In genomic region chr12:30039565-30039964, GRCm38 (mm10) we compare ENCODE assay signal across 8 mouse cellular contexts.
DNase-seq lines count a peak whose midpoint lies in the region; ATAC-seq and TF ChIP-seq lines count a peak whose summit lies in the region.

No protein-coding gene starts in this region.

- no peak overlapping the region for H3K4me2 ChIP-seq in kidney, embryonic 14.5 days (replicated peaks; ENCODE audit: low read depth, low read length)
- no peak overlapping the region for H3K4me2 ChIP-seq in forebrain, embryonic 14.5 days (ENCODE audit: low read length)
- H3K4me2 ChIP-seq in lung, embryonic 14.5 days, result no peak overlapping the region

- no peaks in the 10 kb centered on the region for H3K4me1 ChIP-seq in kidney, embryonic 14.5 days (ENCODE audit: control insufficient read depth, insufficient read depth, low read length)
- H3K4me1 ChIP-seq in forebrain, embryonic 14.5 days (ENCODE audit: control insufficient read depth, insufficient read depth, low read length), result peaks cover 5% of the 10 kb centered on the region; the same call in 1 of the 2 replicates
- H3K4me1 ChIP-seq in lung, embryonic 14.5 days (ENCODE audit: insufficient read depth), result 0 out of 2 replicates have a peak, but pooled peaks cover 5% of the 10 kb centered on the region

- peak; percentile 76 for TF ChIP-seq CTCF in lung, embryonic 14.5 days (IDR thresholded peaks at IDR 0.05; ENCODE audit: low read depth)

- 42% methylated on average over 4 of the region's 4 CpGs for WGBS in kidney, embryonic 14.5 days
- WGBS in forebrain, embryonic 14.5 days, result 51% methylated on average over 4 of the region's 4 CpGs
- WGBS in lung, embryonic 14.5 days, result 36% methylated on average over 4 of the region's 4 CpGs

- peak; percentile 33 for DNase-seq in kidney, adult 11 months
- DNase-seq in adrenal gland, postnatal 10 days, result peak; percentile 68
- peak; percentile 67 for DNase-seq in forebrain, embryonic 14.5 days (ENCODE audit: low spot score)
- peak; percentile 54 for DNase-seq in kidney, adult 18-20 months
- DNase-seq in lung, embryonic 14.5 days, result peak; percentile 76
- peak; percentile 69 to 76 for DNase-seq in right cerebral cortex, postnatal 10 days (ENCODE audit: low spot score in 2 of 2)
- DNase-seq in spleen, adult 18-20 months, result no peak

- no peaks in the 10 kb centered on the region for H3K36me3 ChIP-seq in kidney, embryonic 14.5 days (ENCODE audit: control insufficient read depth, insufficient read depth, low read length)
- no peaks in the 10 kb centered on the region for H3K36me3 ChIP-seq in forebrain, embryonic 14.5 days (ENCODE audit: control insufficient read depth, insufficient read depth, low read length)
- H3K36me3 ChIP-seq in lung, embryonic 14.5 days (ENCODE audit: insufficient read depth), result no peaks in the 10 kb centered on the region

- no peak for ATAC-seq in kidney, embryonic 14.5 days (ENCODE audit: low FRiP score, low TSS enrichment)
- ATAC-seq in forebrain, embryonic 14.5 days, result peak; percentile 61
- ATAC-seq in lung, embryonic 14.5 days (ENCODE audit: insufficient read depth), result no peak; the same call in 1 of the 2 replicates

- no peak overlapping the region for H3K4me3 ChIP-seq in kidney, embryonic 14.5 days (ENCODE audit: low read length)
- no peak overlapping the region for H3K4me3 ChIP-seq in forebrain, embryonic 14.5 days (ENCODE audit: low read depth, low read length)
- H3K4me3 ChIP-seq in lung, embryonic 14.5 days (ENCODE audit: low read depth, low read length), result no peak overlapping the region

- H3K27me3 ChIP-seq in kidney, embryonic 14.5 days (ENCODE audit: control insufficient read depth, insufficient read depth, low read length), result no peaks in the 10 kb centered on the region
- H3K27me3 ChIP-seq in forebrain, embryonic 14.5 days (replicated peaks; ENCODE audit: control insufficient read depth, insufficient read depth, low read length), result no peaks in the 10 kb centered on the region
- no peaks in the 10 kb centered on the region for H3K27me3 ChIP-seq in lung, embryonic 14.5 days (ENCODE audit: insufficient read depth, low read length)

- H3K9me3 ChIP-seq in kidney, embryonic 14.5 days (ENCODE audit: control insufficient read depth, low read length), result no peaks in the 10 kb centered on the region
- H3K9me3 ChIP-seq in forebrain, embryonic 14.5 days (replicated peaks; ENCODE audit: control insufficient read depth, low read length), result no peaks in the 10 kb centered on the region
- H3K9me3 ChIP-seq in lung, embryonic 14.5 days (ENCODE audit: low read depth, low read length), result no peaks in the 10 kb centered on the region

- no peak overlapping the region for H3K9ac ChIP-seq in kidney, embryonic 14.5 days (ENCODE audit: low read depth, low read length)
- no peak overlapping the region for H3K9ac ChIP-seq in forebrain, embryonic 14.5 days (ENCODE audit: low read length)
- no peak overlapping the region for H3K9ac ChIP-seq in lung, embryonic 14.5 days

- no peak overlapping the region for H3K27ac ChIP-seq in kidney, embryonic 14.5 days (ENCODE audit: low read depth, low read length)
- no peak overlapping the region for H3K27ac ChIP-seq in forebrain, embryonic 14.5 days (ENCODE audit: low read depth, low read length)
- peak overlapping the region; percentile 42; the same call in 1 of the 2 replicates for H3K27ac ChIP-seq in lung, embryonic 14.5 days (ENCODE audit: low read depth)

Comparison
In these comparisons a context has a peak if more than half of its experiments do, and no peak if none do; other contexts are left out.
1. DNase-seq: peak in kidney, adult 11 months (single experiment), adrenal gland, postnatal 10 days (single experiment), forebrain, embryonic 14.5 days (single experiment), kidney, adult 18-20 months (single experiment), lung, embryonic 14.5 days (single experiment) and right cerebral cortex, postnatal 10 days (2 of 2); none in spleen, adult 18-20 months (0 of 2).